Mouse (Mus musculus): ENCODE results near the gene Fadd.

- no peak for TF ChIP-seq CTCF (IDR thresholded peaks at IDR 0.05; ENCODE audit: control insufficient read depth, insufficient read depth, insufficient read length)
- no peak for TF ChIP-seq MYOD1 (IDR thresholded peaks at IDR 0.05; ENCODE audit: control insufficient read depth, insufficient read length, low read depth)
- no peak for TF ChIP-seq USF1 (IDR thresholded peaks at IDR 0.05; ENCODE audit: low read depth)
Measured at GRCm38 (mm10) chr7:144549904-144550566, 32.2 kb downstream of the Fadd start.
